Mouse (Mus musculus): ENCODE data around the gene Kbtbd4.
"Not testable (repeated sequence)": the region's sequence is repeated elsewhere in the genome, so short reads cannot be mapped to it uniquely, and the experiment has no call there.

Gene Kbtbd4

GRCm38 (mm10) chr2:90904076-90904855, at the start of gene Kbtbd4, which contains the start of gene Ndufs3:
Kbtbd4 (plus strand) TSS chr2:90904740.
Ndufs3 (minus strand) TSS chr2:90904827.
- peak; percentile 33 for DNase-seq (ENCODE audit: extremely low read depth, low read depth, low spot score)

DNA sequence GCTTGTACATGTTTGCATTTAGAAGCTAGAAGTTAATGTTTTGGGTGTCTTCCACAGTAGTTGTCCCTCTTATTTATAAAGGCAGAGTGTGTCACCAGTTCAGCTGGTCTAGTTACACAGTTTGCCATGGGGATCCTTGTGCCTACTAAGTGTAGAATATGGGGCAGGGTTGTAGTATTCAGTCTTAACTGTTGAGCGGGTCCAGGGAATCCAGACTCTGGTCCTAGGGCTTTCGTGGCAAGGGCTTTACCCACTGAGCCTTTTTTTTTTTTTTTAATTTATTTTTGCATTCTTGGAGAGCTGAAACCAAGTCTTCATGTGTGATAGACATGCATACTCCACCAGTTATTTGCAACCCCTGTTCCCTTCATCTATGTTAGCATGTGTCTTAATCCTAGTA, 43.1 kb upstream of the Kbtbd4 start:
- no peak for DNase-seq (ENCODE audit: extremely low read depth, low read depth, low spot score)

- no peak for DNase-seq (ENCODE audit: extremely low read depth, low read depth, low spot score)
These were observed 40.4 kb upstream of the Kbtbd4 start for GRCm38 (mm10) chr2:90864184-90864583.

DNA sequence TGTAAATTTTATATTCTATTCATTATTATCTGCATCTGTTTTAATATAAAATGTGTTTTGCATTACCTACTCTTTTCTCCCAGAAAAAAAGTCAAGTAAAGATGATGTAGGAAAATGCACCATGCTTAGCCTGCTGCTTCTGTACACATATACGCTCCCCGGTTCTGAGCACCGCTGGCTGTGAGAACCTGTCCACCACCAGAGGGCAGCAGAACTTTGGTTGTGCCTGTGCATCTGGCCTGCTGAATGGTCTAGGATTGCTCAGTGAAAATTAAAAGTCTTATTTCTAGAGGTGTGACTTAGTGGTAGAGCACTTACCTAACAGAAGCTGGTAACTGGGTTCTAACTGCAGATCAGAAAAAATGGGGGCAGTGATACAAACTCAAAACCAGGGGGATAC, 38.0 kb upstream of the Kbtbd4 start:
- DNase-seq (ENCODE audit: extremely low read depth, low read depth, low spot score): no peak

- DNase-seq (ENCODE audit: extremely low read depth, low read depth, low spot score): no peak
These were observed 34.4 kb upstream of the Kbtbd4 start for GRCm38 (mm10) chr2:90870136-90870601.

GRCm38 (mm10) chr2:90871180-90871961, 33.2 kb upstream of the Kbtbd4 start:
- no peak for DNase-seq (ENCODE audit: extremely low read depth, low read depth, low spot score)

DNA sequence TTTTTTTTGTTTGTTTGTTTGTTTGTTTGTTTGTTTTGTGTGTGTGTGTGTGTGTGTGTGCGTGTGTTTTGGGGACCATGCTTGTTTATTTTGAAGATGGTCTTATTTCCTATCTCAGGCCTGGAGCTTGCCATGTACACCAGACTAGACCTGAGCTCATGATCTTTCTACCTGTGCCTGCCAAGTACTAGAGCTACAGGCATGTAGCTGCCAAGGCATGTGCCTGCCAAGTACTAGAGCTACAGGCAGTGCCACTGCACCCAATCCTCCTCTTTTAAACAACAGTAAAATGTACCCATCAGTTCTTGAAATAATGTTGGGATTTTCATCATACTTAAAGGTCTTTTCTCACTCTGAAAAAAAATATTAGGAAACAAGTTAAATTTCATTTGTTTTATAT, 30.5 kb upstream of the Kbtbd4 start:
- DNase-seq (ENCODE audit: extremely low read depth, low read depth, low spot score): no peak

DNA sequence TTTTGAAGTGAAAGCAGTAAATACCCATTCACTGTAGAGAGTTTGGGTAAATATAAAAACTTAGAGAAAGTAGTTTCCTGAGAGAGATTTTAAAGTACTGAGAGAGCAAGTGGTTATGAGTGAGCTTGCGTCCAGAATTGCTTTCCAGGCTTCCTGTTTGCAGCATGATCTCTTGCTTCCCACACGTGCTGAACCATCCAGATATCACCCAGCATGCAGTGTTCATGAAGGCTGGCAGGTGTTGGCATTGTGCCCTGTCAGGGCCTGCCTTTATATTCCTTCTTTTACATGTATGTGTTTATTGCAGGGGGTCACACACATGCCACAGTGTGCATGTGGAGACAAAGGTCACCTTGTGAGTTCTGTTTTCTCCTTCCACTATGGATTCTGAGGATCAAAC, 29.3 kb upstream of the Kbtbd4 start:
- no peak for DNase-seq (ENCODE audit: extremely low read depth, low read depth, low spot score)

DNA sequence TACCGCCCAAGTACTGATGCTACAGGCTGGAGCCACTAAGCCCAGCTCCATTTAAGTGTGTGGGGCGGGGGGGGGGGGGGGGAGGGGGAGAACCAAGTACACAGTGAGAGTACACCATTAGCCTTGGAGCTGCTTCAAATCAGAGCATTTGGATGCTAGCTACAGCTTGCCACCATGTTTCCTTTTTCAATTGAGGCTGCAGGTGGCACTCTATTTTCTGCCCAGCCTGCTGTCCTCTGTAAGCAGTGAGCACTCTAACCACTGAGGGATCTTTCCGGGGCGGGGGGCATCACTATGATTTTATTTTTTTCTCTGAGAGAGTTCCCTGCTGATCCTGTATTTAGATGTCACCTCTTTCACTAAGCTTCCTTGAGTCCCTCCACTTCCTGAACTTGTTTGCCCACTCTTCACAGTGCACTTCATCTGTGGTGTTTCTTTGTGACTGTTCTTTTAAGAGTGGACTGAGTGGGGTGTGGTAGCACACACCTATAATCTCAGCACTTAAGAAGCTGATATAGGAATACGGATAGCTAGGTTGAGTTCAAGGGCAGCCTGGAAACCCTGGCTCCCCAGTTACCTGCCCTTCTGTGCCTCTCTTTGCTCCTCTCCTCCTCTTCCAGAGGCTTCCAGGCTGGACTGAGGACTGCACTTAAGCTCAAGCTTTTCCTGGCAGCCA, 26.8 kb upstream of the Kbtbd4 start:
- DNase-seq (ENCODE audit: extremely low read depth, low read depth, low spot score): no peak

DNA sequence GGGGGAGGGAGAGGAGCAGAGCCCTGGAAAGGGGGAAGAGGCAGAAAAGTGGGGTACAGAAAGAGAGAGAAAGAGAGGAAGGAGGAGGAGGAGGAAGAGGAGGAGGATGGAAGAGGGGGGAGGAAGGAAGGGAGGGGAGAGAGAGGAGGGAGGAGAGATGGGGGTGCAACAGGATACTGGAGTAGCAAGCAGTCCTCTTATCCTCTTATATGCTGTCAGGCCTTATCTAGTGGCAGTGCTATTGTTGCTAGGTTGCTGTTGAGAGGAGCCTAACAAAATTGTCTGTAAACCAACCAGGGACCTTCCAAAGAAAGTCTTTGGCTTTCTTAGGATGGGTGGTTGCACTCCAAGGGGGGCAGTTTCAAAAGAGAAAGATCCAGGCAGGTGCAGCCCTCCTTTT, 25.1 kb upstream of the Kbtbd4 start:
- no peak for DNase-seq (ENCODE audit: extremely low read depth, low read depth, low spot score)

DNA sequence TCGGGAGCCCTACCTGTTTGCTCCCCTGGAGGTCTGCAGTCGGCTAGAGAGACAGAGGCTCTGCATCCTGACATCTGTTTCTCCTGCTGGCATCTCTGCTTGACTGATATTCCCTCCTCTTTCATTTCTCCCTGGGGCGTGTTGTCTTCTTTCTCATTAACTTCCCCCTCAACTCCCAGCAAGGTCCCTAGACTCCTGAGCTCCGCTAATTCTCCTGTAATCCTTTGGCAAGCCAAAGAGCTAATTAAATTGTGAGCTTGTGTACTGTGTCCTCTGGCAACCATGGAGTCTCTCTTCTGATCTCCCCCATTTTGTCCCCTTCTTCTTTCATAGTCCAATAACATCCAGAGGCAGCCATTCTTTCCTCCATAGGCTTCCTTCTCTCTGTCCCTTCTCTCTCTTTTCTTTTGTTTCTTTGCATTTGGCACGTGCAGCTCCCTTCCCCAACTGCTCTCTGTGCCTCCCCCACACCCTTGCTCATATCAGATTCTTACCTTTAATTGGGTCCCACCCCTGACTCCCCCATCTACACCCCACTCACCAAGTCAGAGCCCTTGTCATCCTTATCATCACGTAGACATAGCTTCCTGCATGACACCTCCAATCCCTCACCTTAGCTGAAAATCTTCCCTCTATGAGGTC, 24.3 kb upstream of the Kbtbd4 start:
- DNase-seq (ENCODE audit: extremely low read depth, low read depth, low spot score): no peak

DNA sequence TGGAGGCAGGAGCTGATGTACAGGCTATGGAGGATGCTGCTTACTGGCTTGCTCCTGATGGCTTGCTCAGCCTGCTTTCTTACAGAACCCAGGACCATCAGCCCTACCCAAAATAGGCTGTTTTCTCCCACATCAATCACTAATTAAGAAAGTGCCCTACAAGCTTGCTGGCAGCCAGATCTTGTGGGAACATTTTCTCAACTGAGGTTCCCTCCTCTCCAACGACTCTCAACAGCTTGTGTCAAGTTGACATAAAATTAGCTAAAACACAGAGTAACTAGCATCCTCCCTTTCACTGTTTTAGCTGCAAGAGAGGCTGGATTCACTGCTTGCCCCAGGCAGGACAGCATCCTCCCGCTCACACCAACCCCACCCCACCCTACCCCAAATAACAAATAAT, 22.7 kb upstream of the Kbtbd4 start:
- no peak for DNase-seq (ENCODE audit: extremely low read depth, low read depth, low spot score)

DNA sequence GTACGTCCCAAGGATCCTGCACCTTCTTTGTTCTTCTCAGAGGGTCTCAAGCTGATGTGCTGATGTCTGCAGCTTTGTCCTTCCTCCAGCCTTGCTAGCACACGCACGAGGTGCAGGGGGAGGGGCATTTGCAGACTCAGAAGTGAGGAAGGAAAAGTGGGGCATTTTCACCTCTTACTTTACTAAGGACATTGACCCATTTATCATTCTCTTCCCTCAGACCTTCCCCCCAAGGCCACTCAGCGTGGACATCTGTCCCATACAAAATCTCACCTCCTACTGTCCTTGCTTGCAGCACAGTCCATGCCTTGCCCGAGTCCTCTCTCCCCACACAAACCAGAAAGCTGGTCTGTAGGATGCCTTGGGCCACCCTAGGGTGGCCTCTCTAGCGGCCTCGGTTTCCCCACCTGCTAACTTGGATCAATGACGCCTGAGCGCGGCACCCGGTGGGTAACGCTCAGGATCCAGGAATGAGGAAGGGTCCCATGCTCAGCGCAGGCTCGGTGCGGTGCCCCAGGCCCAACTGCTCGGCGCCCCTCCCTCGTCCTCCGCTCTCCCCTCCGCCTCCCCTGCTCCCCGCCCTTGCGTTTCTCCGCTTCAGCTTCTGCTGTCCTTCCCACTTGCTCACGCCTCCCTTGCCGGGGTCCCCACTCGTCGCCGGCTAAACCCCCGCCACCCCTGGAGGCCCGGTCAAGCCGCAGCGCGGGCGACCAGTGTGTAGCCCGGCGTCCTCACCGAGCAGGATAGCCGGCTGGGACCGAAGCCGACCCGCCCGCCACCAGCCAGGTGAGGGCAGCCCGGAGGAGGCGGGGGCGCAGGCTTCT, 19.1 kb upstream of the Kbtbd4 start, which contains the start of gene C1qtnf4:
C1qtnf4 (plus strand) TSS at position 643 of the 824 bp plus-strand sequence.
- DNase-seq (ENCODE audit: extremely low read depth, low read depth, low spot score): no peak

GRCm38 (mm10) chr2:90886436-90886835, 18.1 kb upstream of the Kbtbd4 start:
- DNase-seq (ENCODE audit: extremely low read depth, low read depth, low spot score): no peak

DNA sequence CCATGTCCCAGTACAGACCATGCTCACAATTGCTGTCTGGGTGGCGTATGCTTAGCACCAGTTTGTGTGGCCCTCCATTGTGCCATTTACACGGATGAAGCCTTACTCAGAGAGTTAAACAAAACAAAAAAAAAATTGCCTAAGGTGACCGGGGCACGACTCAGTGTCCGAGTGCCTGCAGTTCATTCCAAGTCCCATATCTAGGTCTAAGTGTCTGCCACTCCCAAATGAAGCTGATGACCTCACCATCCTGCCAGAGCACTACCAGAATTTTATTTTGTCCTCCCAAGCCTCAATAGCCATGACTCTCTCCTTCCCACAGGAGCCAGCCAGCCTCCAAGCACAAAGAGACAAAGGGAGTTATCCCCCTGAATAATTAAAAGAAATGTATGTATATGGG, 16.9 kb upstream of the Kbtbd4 start:
- DNase-seq (ENCODE audit: extremely low read depth, low read depth, low spot score): no peak

- DNase-seq (ENCODE audit: extremely low read depth, low read depth, low spot score): no peak
These were observed 14.7 kb upstream of the Kbtbd4 start for GRCm38 (mm10) chr2:90889550-90890548.

DNA sequence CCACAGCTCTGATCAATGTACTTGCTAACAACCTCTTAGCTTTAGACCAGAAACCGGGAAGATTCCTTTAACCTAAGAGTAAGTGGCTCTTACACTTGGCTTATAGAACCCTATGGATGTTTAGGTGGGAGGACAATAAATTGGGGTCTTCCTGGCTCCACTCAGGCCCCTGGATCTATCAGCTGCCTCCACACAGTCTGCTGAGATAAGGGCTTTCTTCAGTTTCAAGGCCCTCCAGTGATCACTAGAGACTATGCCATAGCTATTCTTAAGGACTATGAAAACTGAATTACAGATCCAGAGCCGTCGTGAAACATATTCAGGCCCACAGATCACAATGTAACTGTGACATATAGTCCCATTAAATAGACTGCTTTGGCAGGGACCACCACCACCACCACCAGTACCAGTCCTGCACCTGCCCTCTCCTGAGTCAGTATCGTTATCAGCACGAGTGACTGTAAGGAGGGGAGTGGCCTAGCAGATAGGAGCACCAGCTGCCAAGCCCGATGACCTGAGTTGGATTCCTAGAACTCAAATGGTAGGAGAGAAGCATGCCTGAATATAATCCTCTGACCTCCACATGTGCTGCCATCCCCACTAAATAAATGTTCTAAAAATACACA, 10.8 kb upstream of the Kbtbd4 start:
- DNase-seq (ENCODE audit: extremely low read depth, low read depth, low spot score): no peak

GRCm38 (mm10) chr2:90894299-90894677, 10.3 kb upstream of the Kbtbd4 start:
- DNase-seq (ENCODE audit: extremely low read depth, low read depth, low spot score): not testable (repeated sequence)
